Mouse (Mus musculus): ENCODE results near the gene Aig1. TPM values are rescaled to one million over a fixed set of nuclear protein-coding genes. Genes with fewer than 3 reads are reported as not detected.

The Aig1 gene
- polyA plus RNA-seq, 1 experiment from 2014 or later: 45.5 TPM

- TF ChIP-seq CTCF (IDR thresholded peaks at IDR 0.05): peak; percentile 69
- TF ChIP-seq EP300 (IDR thresholded peaks at IDR 0.05): no peak
- no peaks in the 10 kb centered on the region for H3K36me3 ChIP-seq (ENCODE audit: insufficient read depth, low read length)
- WGBS: 51% methylated on average over 3 of the region's 3 CpGs
- no peaks in the 10 kb centered on the region for H3K4me1 ChIP-seq (ENCODE audit: insufficient read depth, low read depth, low read length)
- no peak overlapping the region for H3K4me2 ChIP-seq (replicated peaks; ENCODE audit: low read depth, low read length)
- no peaks in the 10 kb centered on the region for H3K9me3 ChIP-seq (ENCODE audit: low read length)
- H3K4me3 ChIP-seq (ENCODE audit: low read depth, low read length): no peak overlapping the region
- H3K27me3 ChIP-seq (replicated peaks; ENCODE audit: insufficient read depth, low read length): no peaks in the 10 kb centered on the region
- DNase-seq (ENCODE audit: low spot score) (peak; percentile 71), ATAC-seq (peak; percentile 60; the same call in 1 of the 2 replicates)
- no peak overlapping the region for H3K27ac ChIP-seq (ENCODE audit: low read length)
- H3K9ac ChIP-seq (replicated peaks; ENCODE audit: low read depth): no peak overlapping the region
Measured at GRCm38 (mm10) chr10:13682565-13682964, 186.2 kb downstream of the Aig1 start.

GRCm38 (mm10) chr10:13677440-13677839, 191.3 kb downstream of the Aig1 start:
- no peak overlapping the region for H3K27ac ChIP-seq (ENCODE audit: low read length)
- ATAC-seq: peak; percentile 57
- WGBS: 70% methylated on average over 2 of the region's 2 CpGs
- TF ChIP-seq CTCF (IDR thresholded peaks at IDR 0.05) (no peak), EP300 (IDR thresholded peaks at IDR 0.05) (no peak)
- peak; percentile 61 for DNase-seq (ENCODE audit: low spot score)
- no peak overlapping the region for H3K4me2 ChIP-seq (replicated peaks; ENCODE audit: low read depth, low read length)
- H3K4me1 ChIP-seq (ENCODE audit: insufficient read depth, low read depth, low read length): no peaks in the 10 kb centered on the region
- H3K9me3 ChIP-seq (ENCODE audit: low read length): no peaks in the 10 kb centered on the region
- no peak overlapping the region for H3K4me3 ChIP-seq (ENCODE audit: low read depth, low read length)
- no peaks in the 10 kb centered on the region for H3K27me3 ChIP-seq (replicated peaks; ENCODE audit: insufficient read depth, low read length)
- H3K9ac ChIP-seq (replicated peaks; ENCODE audit: low read depth): no peak overlapping the region
- no peaks in the 10 kb centered on the region for H3K36me3 ChIP-seq (ENCODE audit: insufficient read depth, low read length)

- TF ChIP-seq CTCF (IDR thresholded peaks at IDR 0.05): no peak
- no peak for TF ChIP-seq EP300 (IDR thresholded peaks at IDR 0.05)
Measured at GRCm38 (mm10) chr10:13675033-13675379, 193.8 kb downstream of the Aig1 start.

GRCm38 (mm10) chr10:13674304-13675032, 194.3 kb downstream of the Aig1 start:
- H3K27ac ChIP-seq (ENCODE audit: low read length): no peak overlapping the region
- 75% methylated on average over 7 of the region's 7 CpGs for WGBS
- no peak overlapping the region for H3K9ac ChIP-seq (replicated peaks; ENCODE audit: low read depth)

More at GRCm38 (mm10) chr10:13675033-13675379, 193.8 kb downstream of the Aig1 start:
- 81% methylated on average over 3 of the region's 3 CpGs for WGBS
- DNase-seq (ENCODE audit: low spot score) (no peak), ATAC-seq (no peak)
- no peaks in the 10 kb centered on the region for H3K4me1 ChIP-seq (ENCODE audit: insufficient read depth, low read depth, low read length)
- no peaks in the 10 kb centered on the region for H3K27me3 ChIP-seq (replicated peaks; ENCODE audit: insufficient read depth, low read length)
- H3K9me3 ChIP-seq (ENCODE audit: low read length): no peaks in the 10 kb centered on the region
- no peak overlapping the region for H3K4me2 ChIP-seq (replicated peaks; ENCODE audit: low read depth, low read length)
- H3K27ac ChIP-seq (ENCODE audit: low read length): no peak overlapping the region
- H3K9ac ChIP-seq (replicated peaks; ENCODE audit: low read depth): no peak overlapping the region
- H3K36me3 ChIP-seq (ENCODE audit: insufficient read depth, low read length): no peaks in the 10 kb centered on the region
- no peak overlapping the region for H3K4me3 ChIP-seq (ENCODE audit: low read depth, low read length)

GRCm38 (mm10) chr10:13667166-13667696, 201.5 kb downstream of the Aig1 start:
- H3K9me3 ChIP-seq (ENCODE audit: low read length): no peaks in the 10 kb centered on the region
- no peak overlapping the region for H3K4me2 ChIP-seq (replicated peaks; ENCODE audit: low read depth, low read length)
- H3K9ac ChIP-seq (replicated peaks; ENCODE audit: low read depth): no peak overlapping the region
- no peaks in the 10 kb centered on the region for H3K4me1 ChIP-seq (ENCODE audit: insufficient read depth, low read depth, low read length)
- TF ChIP-seq EP300 (IDR thresholded peaks at IDR 0.05) (no peak), CTCF (IDR thresholded peaks at IDR 0.05) (no peak)
- no peak overlapping the region for H3K4me3 ChIP-seq (ENCODE audit: low read depth, low read length)
- WGBS: 78% methylated on average over 10 of the region's 10 CpGs
- ATAC-seq (no peak), DNase-seq (ENCODE audit: low spot score) (peak; percentile 28)
- H3K27me3 ChIP-seq (replicated peaks; ENCODE audit: insufficient read depth, low read length): no peaks in the 10 kb centered on the region
- H3K36me3 ChIP-seq (ENCODE audit: insufficient read depth, low read length): no peaks in the 10 kb centered on the region
- no peak overlapping the region for H3K27ac ChIP-seq (ENCODE audit: low read length)

More at GRCm38 (mm10) chr10:13674304-13675032, 194.3 kb downstream of the Aig1 start:
- no peak for TF ChIP-seq CTCF (IDR thresholded peaks at IDR 0.05)
- no peak for TF ChIP-seq EP300 (IDR thresholded peaks at IDR 0.05)
- H3K36me3 ChIP-seq (ENCODE audit: insufficient read depth, low read length): no peaks in the 10 kb centered on the region
- no peaks in the 10 kb centered on the region for H3K4me1 ChIP-seq (ENCODE audit: insufficient read depth, low read depth, low read length)
- no peak overlapping the region for H3K4me3 ChIP-seq (ENCODE audit: low read depth, low read length)
- H3K27me3 ChIP-seq (replicated peaks; ENCODE audit: insufficient read depth, low read length): no peaks in the 10 kb centered on the region
- DNase-seq (ENCODE audit: low spot score): no peak
- H3K4me2 ChIP-seq (replicated peaks; ENCODE audit: low read depth, low read length): no peak overlapping the region
- no peaks in the 10 kb centered on the region for H3K9me3 ChIP-seq (ENCODE audit: low read length)
- ATAC-seq: no peak

GRCm38 (mm10) chr10:13663476-13663875, 205.3 kb downstream of the Aig1 start:
- no peak overlapping the region for H3K27ac ChIP-seq (ENCODE audit: low read length)
- no peaks in the 10 kb centered on the region for H3K27me3 ChIP-seq (replicated peaks; ENCODE audit: insufficient read depth, low read length)
- H3K4me2 ChIP-seq (replicated peaks; ENCODE audit: low read depth, low read length): no peak overlapping the region
- H3K9ac ChIP-seq (replicated peaks; ENCODE audit: low read depth): no peak overlapping the region
- no peak for TF ChIP-seq CTCF (IDR thresholded peaks at IDR 0.05)
- TF ChIP-seq EP300 (IDR thresholded peaks at IDR 0.05): no peak
- ATAC-seq (no peak), DNase-seq (ENCODE audit: low spot score) (no peak)
- no peaks in the 10 kb centered on the region for H3K4me1 ChIP-seq (ENCODE audit: insufficient read depth, low read depth, low read length)
- no peaks in the 10 kb centered on the region for H3K36me3 ChIP-seq (ENCODE audit: insufficient read depth, low read length)
- no peaks in the 10 kb centered on the region for H3K9me3 ChIP-seq (ENCODE audit: low read length)
- no peak overlapping the region for H3K4me3 ChIP-seq (ENCODE audit: low read depth, low read length)

All from lung, postnatal 0 days (tissue).